Mouse (Mus musculus): ENCODE results near the gene Odc1.

The Odc1 gene

DNA sequence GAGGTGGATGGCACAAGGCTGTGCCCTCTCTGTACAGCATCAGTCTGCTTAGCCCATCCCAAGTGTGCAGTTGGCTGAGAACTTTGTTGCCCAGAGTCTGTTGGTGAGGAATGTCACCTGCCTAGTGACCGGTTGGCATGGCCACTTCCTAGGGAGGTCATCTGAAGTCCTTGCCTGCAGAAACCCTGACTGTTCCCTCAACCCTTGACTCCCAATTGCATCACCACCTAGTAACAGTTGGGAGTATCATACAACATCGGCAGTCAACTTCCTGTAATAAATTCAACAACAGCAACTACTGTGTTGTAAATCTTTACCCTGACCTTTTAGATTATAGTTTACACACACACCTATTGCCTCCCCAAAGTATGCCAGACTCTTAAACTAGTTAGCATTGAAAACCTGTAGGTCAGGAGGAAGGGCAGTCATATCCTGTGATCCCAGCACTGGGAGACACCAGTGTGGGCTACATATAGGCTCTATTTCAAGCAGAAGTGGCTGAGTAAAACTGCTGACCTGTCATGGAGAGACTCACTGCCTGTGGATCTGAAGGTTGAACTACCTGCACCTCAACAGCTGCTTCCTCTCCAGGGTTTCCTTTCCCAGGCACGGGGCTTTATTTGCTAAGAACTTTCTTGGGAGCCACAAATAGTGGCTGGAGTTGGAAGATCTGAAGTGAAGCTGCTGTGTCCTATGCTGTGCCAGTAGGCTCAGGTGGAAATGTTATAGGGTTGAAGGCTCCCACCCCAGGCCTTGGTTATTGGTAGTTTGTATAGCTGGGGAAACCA is 6.8 kb downstream of the Odc1 start:
- no peak for DNase-seq (ENCODE audit: low spot score)

DNA sequence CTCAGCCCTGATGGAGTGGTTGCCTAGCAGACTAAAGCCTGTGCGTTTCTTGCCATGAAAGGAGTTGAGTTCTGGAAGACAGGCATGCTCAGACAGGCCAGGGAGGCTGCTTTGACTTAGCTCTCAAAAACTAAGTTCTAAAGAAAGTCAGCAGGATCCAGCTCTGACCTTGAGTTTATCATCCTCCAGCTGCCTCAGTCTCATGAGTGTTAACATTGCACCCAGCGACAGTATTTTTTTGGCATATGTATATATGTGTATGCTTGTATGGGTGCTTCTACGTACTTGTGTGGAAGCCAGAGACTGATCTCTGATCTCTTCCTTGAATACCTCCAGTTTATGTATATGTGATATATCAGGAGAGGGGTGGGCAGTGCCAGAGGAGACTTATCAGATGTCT is 7.8 kb downstream of the Odc1 start:
- DNase-seq (ENCODE audit: low spot score), result no peak

GRCm38 (mm10) chr12:17552949-17553348 is 8.4 kb downstream of the Odc1 start:
- no peak for DNase-seq (ENCODE audit: low spot score)

DNA sequence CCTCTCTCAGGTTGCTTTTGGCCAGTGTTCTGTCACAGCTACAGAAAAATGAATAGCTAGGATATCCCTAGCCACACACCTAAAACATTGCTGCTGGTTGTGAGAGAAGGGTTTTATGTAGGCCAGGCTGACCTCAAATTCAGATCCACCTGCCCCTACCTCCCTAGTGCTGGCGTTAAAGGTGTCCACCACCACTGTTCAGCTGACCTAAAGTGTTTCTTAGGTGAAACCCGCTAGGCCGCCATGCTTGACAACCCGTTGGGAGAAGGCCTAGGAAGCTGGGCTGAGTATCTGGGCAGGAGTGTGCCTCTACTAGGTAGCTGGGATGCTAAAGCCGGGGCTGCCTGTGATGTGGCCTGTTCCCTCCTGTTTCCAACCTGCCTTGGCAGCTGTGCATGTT is 9.0 kb downstream of the Odc1 start:
- DNase-seq (ENCODE audit: low spot score), result no peak

GRCm38 (mm10) chr12:17554200-17554951 is 9.8 kb downstream of the Odc1 start:
- peak; percentile 79 for DNase-seq (ENCODE audit: low spot score)

DNA sequence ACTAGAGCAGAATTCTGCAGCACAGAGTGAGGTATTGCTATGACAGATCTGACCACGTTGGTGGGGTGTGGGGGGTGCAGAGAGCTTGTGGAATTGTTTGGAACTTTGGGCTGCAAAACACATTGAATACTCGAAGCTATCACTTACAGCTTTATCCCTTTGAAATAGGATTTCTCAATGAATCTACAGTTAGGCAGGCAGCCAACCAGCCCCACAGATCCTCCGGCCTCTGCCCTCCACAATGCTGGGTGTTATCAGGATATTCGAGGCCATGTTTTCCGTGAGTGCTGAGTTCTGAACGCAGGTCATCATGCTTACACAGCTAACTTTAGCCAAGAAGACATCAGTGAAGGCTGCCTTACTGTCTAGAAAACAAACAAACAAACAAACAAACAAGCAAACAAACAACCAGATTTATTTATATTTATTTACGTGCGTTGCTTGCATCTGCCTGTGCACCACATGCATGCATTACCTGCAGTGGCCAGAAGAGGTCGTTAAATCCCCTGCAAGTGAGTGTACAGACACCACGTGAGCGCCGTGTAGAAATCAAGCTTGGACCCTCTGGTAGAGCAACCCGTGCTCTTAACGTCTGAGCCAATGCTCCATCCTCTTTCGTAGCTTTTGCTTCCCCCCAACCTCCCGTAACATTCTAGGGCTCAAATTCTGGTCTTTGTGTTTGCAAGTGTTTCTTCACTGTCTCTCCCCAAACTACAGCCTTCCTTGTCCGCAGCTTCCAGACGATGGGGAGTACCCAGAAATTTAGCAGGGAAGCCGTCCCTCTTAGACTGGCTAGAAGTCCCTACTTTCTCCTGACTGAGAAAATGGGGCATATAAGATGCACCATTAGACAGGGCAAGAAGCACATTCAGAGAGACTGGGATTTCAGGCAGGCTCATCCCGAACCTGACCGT is 12.1 kb downstream of the Odc1 start:
- peak; percentile 67 for DNase-seq (ENCODE audit: low spot score)

- no peak for DNase-seq (ENCODE audit: low spot score)
Measured at GRCm38 (mm10) chr12:17557344-17557966, 12.9 kb downstream of the Odc1 start.

GRCm38 (mm10) chr12:17557967-17558345 is 13.4 kb downstream of the Odc1 start:
- DNase-seq (ENCODE audit: low spot score), result no peak

- no peak for DNase-seq (ENCODE audit: low spot score)
Measured at GRCm38 (mm10) chr12:17562396-17562795, 17.8 kb downstream of the Odc1 start.

DNA sequence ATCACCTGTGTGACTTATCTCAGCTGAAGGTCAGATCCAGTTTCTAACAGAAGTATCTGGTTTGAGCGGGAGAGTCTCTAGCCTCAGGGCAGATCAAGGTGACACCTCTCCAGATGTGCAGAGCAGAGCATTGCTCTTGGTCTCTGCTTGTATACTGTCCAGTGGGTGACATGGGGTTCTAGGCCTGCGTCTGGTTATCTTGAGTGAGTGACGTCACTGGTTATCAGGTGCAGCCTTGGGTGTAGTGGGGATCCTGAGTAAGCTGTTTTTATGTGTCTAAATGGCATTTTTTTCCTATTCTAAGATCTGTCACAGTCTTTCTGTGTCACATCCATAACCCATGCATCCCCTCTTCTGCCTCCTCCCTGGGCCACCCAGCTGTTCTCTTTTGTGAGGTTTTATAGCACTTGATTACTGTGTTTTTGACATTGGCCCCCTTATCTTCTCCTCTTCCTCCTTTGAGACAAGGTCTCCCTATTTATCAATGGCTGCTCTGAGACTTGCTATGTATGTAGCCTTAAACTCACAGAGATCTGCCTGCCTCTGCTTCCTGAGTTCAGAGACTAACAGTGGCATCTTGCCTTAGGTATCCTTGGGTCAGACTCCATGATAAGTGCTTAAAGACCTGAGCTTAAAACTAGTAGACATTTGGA is 20.9 kb downstream of the Odc1 start:
- DNase-seq (ENCODE audit: low spot score), result no peak

DNA sequence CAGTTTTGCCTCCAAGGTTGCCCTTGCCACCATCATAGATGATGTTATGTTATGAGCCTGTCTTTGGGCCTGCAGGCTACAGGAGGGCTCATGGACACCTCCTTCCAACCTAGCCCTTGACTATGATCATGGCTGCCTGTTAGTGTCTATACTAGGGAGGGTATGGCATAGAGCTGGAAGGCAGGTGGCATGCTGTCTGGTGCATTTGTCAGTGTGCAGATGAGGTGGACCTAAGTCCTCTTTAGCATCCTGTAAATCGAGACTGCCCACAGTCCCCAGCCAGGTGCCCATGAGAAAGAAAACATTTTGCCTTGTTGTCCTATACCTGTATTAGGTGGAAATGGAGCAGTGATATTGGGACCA is 21.4 kb downstream of the Odc1 start:
- DNase-seq (ENCODE audit: low spot score), result no peak

- DNase-seq (ENCODE audit: low spot score), result peak; percentile 52
Measured at GRCm38 (mm10) chr12:17568564-17568963, 24.0 kb downstream of the Odc1 start.

- no peak for DNase-seq (ENCODE audit: low spot score)
Measured at GRCm38 (mm10) chr12:17574591-17574990, 30.0 kb downstream of the Odc1 start.

DNA sequence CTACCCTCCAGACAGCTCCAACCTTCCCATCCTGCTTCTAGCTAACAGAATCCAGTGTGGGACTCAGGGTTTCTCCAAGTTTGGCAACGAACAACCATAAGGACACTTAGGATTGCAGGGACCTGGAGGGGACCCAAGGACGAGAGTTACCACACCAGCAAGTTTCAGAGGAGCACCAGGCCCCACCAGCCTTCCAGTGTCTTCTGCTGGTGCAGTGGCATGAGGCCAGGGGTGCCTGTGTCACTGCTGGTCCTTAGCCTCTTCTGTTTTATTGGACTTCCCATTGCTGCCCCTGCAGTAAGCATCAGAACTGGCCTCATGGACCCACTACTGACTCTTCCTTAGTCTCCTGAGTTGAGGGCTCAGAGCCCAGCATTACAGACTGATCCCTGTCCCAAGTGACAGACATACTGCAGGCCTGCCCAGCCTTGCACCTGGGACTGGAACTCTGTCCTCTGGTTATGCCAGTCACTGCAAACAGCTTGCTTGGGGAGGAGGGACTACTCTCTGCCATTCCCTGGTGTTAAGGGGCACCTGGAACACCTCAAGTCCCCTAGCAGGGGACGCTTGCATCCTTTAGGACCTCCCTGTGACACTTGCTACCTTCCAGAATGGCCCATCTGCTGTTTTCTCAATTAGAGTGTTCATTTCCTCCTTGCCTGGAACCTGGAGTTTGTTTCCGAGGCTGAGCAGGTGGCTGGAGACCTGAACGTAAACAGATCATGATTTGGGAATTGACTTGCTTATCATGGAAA is 30.7 kb downstream of the Odc1 start:
- DNase-seq (ENCODE audit: low spot score), result no peak

DNA sequence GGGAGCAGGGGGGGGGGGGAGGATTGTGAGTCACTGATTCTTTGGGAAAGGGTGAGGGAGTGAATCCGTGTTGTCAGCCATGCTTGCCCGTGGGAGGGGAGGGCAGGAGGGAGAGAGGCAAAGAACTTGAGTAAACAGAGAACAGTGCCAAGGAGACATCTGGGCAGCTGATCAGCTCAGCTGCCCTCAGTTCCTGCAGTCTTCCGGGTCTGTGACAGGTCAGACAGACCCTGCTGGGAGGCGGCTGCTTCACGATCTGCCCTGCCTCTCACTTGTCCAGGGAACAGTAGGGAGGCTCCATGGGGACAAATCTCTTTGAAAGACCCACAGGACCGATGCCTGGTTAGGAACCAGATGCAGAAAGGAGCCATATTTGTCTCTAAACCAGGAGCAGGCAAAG is 31.4 kb downstream of the Odc1 start:
- no peak for DNase-seq (ENCODE audit: low spot score)

DNA sequence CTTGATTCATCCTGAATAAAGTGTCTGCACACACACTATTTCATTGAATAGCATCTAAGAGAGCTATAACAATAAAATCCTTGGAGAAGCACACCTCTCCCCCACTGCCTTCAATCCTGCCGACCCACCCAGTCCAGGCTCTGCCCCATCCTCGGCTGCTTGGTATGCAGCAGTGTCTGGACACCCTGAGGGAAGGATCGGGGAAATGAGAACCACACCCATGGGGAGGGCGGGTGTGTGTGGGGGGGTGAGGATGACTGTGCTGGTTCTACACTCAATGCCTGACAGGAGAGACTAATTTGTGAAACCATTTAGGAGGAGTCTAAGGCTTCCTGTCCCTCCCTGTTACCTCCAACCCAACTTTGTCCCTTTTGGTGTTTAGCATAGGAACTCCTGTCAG is 34.0 kb downstream of the Odc1 start:
- no peak for DNase-seq (ENCODE audit: low spot score)

DNA sequence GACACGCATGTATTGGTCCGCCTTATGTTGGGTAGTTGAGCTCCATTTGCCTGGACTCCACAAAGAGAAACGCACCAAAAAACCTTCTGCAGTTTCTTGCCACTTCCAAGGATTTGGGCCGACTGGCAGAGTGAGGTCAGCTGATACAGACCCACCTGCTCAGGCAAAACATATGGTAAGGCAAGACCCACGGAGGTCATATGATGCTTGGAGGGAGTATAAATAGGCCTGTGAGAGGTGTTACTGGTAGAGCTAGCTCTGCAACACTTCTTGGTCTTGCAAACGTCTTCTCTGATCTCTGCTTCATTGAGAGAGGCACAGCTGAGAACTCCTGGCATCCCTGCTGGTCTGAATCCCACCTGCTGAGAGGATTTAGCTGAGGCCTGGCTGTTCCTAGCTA is 36.4 kb downstream of the Odc1 start:
- DNase-seq (ENCODE audit: low spot score), result no peak

DNA sequence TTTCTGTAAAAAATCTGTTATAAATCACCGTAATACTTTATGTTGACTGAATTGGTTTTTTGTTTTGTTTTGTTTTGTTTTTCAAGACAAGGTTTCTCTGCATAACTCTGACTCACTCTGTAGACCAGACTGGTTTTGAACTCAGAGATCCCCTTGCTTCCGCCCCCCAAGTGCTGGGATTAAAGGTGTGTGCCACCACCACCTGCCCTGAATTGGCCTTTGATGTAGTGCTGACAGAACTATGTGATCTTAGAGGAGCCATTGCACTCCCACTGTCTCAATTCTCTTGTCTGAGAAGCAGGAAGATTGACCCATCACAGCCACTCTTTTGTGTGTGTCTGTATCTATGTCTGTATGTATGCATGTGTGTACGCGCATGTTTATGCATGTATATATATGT is 37.8 kb downstream of the Odc1 start:
- DNase-seq (ENCODE audit: low spot score), result no peak

- peak; percentile 33 for DNase-seq (ENCODE audit: low spot score)
Measured at GRCm38 (mm10) chr12:17583860-17584259, 39.3 kb downstream of the Odc1 start.

GRCm38 (mm10) chr12:17586011-17586410 is 41.4 kb downstream of the Odc1 start:
- DNase-seq (ENCODE audit: low spot score), result no peak

DNA sequence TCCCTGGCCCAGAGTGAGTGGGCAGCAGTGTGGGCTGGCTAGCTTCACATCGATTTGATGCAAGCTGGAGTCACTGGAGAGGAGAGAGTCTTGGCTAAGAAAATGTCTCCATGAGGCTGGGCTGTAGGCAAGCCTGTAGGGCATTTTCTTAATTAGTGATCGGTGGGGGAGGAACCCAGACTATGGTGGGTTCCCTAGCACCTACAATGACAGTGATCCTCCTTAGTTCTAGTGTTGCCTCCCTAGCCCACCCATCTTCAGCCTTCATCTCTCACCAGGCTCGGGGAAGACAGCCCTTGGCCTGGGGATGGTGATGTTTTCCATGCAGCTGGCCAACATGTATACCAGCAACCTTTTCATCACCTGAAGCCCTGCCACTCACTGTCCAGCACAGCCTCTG is 43.8 kb downstream of the Odc1 start:
- no peak for DNase-seq (ENCODE audit: low spot score)
